Mouse (Mus musculus): ENCODE results near the gene Cxcl17.

DNA sequence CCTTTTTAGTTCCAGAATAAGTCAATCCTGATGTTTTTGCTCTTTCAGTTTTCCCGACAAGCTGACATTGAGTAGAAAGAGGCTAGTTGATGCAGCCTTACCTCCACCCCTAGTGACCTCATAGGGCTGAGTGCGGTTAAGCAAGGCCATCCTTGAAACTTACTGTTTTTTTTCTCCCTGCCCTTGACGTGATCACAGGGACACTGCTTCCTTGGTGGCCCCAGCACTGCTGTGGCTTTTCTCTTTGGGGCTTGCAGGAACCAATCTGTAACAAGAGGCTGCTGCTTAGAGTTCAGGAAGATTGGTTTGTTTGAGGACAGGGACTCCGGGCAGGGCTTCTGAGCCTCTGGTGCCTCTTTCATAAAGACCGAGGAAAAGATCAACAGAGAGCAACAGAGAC lies 10.7 kb downstream of the Cxcl17 start:
- no peak for TF ChIP-seq CTCF (IDR thresholded peaks at IDR 0.05; ENCODE audit: insufficient read depth, low read length)
- TF ChIP-seq POLR2A (IDR thresholded peaks at IDR 0.05; ENCODE audit: borderline replicate concordance, extremely low read depth, low read depth, low read length) = no peak
